Mouse (Mus musculus) WW6 (cell line): ENCODE results near the gene Adgrg2.

ENCODE experiments used
- DNase-seq: peaks from one replicate; pipeline ENCODE4 v3.0.0-alpha.2; 2013; ENCODE audit warnings: low read depth, low spot score

Adgrg2 gene

GRCm38 (mm10) chrX:160501687-160502047, 111.2 kb downstream of the Adgrg2 start:
- no peak for DNase-seq

- peak; percentile 55 for DNase-seq
These were observed 111.9 kb downstream of the Adgrg2 start, which contains the start of gene Phka2 for GRCm38 (mm10) chrX:160502048-160503041. TSS of gene Phka2 (plus strand) at chrX:160502166.

- no peak for DNase-seq
These were observed 118.6 kb downstream of the Adgrg2 start for GRCm38 (mm10) chrX:160509046-160509445.

GRCm38 (mm10) chrX:160510197-160510596, 119.7 kb downstream of the Adgrg2 start:
- DNase-seq: no peak

GRCm38 (mm10) chrX:160516027-160516426, 125.5 kb downstream of the Adgrg2 start:
- no peak for DNase-seq

GRCm38 (mm10) chrX:160542772-160543171, 152.3 kb downstream of the Adgrg2 start:
- no peak for DNase-seq
